Mouse (Mus musculus) spleen, adult 2 months (tissue): ENCODE results near the gene Ncs1.

Experiments used
- CTCF ChIP-seq: fragments of 200-500 bp; IDR thresholded peaks from 2 replicates; pipeline ENCODE4 v1.5.1; 2011; ENCODE audit warnings: mild to moderate bottlenecking, inconsistent platforms; ENCODE audit not compliant: insufficient read depth, insufficient read length, insufficient replicate concordance; ENCODE audit errors: extremely low read depth
- POLR2A ChIP-seq: fragments of 200-500 bp; IDR thresholded peaks from 2 replicates; pipeline ENCODE4 v1.6.1; 2011; ENCODE audit warnings: low read depth, low read length, inconsistent platforms

DNA sequence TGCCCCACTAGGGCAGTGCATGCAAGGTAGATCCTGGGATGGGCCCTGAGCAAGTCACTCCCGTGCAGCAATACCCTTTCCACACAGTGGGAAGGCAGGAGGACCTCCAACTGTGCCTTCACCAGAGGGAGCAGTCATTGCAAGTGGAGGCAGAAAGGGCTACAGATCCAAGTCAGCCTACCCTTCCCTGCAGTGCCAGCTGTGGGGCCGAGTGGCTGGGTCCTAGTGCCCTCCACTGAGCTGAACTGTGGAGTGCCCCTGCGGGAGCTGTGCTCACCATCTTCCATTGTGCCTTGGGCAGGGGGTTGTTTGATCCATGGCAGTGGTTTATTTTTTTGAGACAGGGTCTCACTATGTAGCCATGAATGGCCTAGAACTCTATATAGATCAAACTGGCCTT, 34.4 kb upstream of the Ncs1 start:
- TF ChIP-seq CTCF: no peak
- no peak for TF ChIP-seq POLR2A
